Mouse (Mus musculus): ENCODE data around the gene Creb5.

DNA sequence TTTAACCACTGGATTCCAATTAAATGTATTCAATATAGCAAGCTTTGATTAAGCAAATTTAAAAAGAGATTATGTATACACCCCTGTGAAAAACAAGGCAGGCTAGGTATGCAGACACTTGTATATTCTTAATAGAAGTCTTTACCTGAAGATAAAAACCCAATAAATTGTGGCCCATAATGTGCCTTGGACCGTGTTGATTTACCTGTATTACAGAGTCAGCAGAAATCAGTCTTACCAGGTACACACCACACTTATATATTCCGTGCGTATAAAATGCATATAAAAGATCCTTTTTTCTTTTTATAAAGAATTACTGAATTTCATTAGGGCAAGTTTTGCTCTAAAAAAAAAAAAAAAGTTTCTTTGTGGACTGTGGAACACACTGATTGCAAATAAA, 432.9 kb downstream of the Creb5 start:
- TF ChIP-seq CTCF (IDR thresholded peaks at IDR 0.05) (no peak), EP300 (IDR thresholded peaks at IDR 0.05) (no peak)

All from lung, postnatal 0 days (tissue).